In the genomic region with DNA sequence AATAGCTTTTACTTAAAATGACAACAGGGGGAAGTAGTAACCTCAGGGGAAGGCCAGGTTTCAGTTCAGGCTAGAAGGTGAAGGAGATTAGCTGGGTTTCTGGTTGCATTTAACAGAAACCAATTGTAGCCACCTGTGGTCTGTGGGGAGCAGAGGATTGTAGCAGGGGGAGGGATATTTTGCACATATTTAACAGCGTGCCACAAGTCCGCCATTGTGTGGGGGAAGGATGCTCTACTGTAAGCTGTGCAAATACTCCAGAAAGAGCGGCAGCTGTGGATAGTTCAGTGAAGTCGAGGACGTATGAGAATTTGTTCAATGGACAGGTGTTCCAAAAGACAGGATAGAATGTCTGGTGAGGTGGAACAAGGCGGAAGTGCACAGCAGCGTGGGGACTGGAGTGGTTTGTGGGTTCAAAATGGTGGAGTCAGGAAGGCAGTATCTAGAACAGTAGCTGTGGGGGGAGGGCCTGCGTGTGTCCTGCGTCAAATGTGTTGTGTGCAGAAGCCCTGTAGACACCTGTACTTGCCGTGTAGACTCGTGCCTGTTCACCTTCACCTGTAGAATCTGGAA, we compare ENCODE assay signal across 15 mouse cellular contexts. TPM values are rescaled to one million over a fixed set of nuclear protein-coding genes. Genes with fewer than 3 reads are reported as not detected.
DNase-seq lines count a peak whose midpoint lies in the region; ATAC-seq lines count a peak whose summit lies in the region.
"Had no signal": no experiment of that assay in that cellular context is flagged by ENCODE, and none has a peak within 500 bp of the region (broad histone marks: within the 10 kb centered on the region; RNA-seq: fewer than 3 reads in every experiment).

No protein-coding gene starts in this region.

- no peak for DNase-seq in limb, embryonic 10.5 days (ENCODE audit: low spot score)
- peak; percentile 60 to 70 for DNase-seq in spleen, adult 18-20 months
- peak; percentile 63 for DNase-seq in thymus, postnatal 25 days
- DNase-seq in cerebellum, postnatal 25 days = no peak
- DNase-seq: heart, postnatal 36 days; kidney, postnatal 25 days; liver had no signal

- no peaks in the 10 kb centered on the region for H3K9me3 ChIP-seq in limb, embryonic 12.5 days
- no peaks in the 10 kb centered on the region for H3K9me3 ChIP-seq in limb, embryonic 10.5 days (replicated peaks)
- H3K9me3 ChIP-seq: intestine, embryonic 15.5 days; midbrain, embryonic 15.5 days had no signal

- no peaks in the 10 kb centered on the region for H3K36me3 ChIP-seq in limb, embryonic 12.5 days
- no peaks in the 10 kb centered on the region for H3K36me3 ChIP-seq in limb, embryonic 10.5 days
- H3K36me3 ChIP-seq: intestine, embryonic 15.5 days; midbrain, embryonic 15.5 days had no signal

- H3K4me2 ChIP-seq in limb, embryonic 12.5 days = no peak overlapping the region; the same call in 1 of the 2 replicates
- H3K4me2 ChIP-seq: intestine, embryonic 15.5 days; midbrain, embryonic 15.5 days had no signal

- no peak overlapping the region for H3K4me3 ChIP-seq in limb, embryonic 12.5 days (replicated peaks)
- no peak overlapping the region for H3K4me3 ChIP-seq in limb, embryonic 10.5 days
- H3K4me3 ChIP-seq: erythroblast, embryonic 14.5 days; intestine, embryonic 15.5 days; midbrain, embryonic 15.5 days had no signal

- WGBS in limb, embryonic 12.5 days = 66% methylated on average over 11 of the region's 11 CpGs
- 92% methylated on average over 11 of the region's 11 CpGs for WGBS in limb, embryonic 10.5 days

- peak overlapping the region; percentile 41; the same call in 1 of the 2 replicates for H3K27ac ChIP-seq in limb, embryonic 12.5 days
- H3K27ac ChIP-seq in limb, embryonic 10.5 days = no peak overlapping the region
- H3K27ac ChIP-seq: intestine, embryonic 15.5 days; midbrain, embryonic 15.5 days; stomach, postnatal 0 days had no signal

- peaks cover 27% of the 10 kb centered on the region for H3K4me1 ChIP-seq in limb, embryonic 12.5 days (replicated peaks)
- H3K4me1 ChIP-seq in limb, embryonic 10.5 days = peaks cover 18% of the 10 kb centered on the region; the same call in 1 of the 2 replicates

- H3K9ac ChIP-seq in limb, embryonic 12.5 days (replicated peaks) = no peak overlapping the region
- H3K9ac ChIP-seq: intestine, embryonic 15.5 days; midbrain, embryonic 15.5 days had no signal

- 0 out of 2 replicates have a peak, but pooled peaks have one; percentile 42 for ATAC-seq in limb, embryonic 12.5 days (ENCODE audit: insufficient number of reproducible peaks, insufficient read depth, low FRiP score, low TSS enrichment, low read depth)
- peak; percentile 49 to 68 for ATAC-seq in hematopoietic stem cell, adult 5-6 weeks (replicated peaks in 1 of 2; ENCODE audit: insufficient read depth in 1 of 2, low FRiP score in 2 of 2, low TSS enrichment in 1 of 2, low read depth in 1 of 2, poor library complexity in 2 of 2, severe bottlenecking in 2 of 2)
- no peak for ATAC-seq in cerebellum, adult (ENCODE audit: insufficient number of reproducible peaks, low FRiP score, low TSS enrichment)
- no peak for ATAC-seq in erythroblast, adult 5-6 weeks (replicated peaks; ENCODE audit: low FRiP score, poor library complexity, severe bottlenecking)
- ATAC-seq: intestine, embryonic 15.5 days; midbrain, embryonic 15.5 days had no signal

- peaks cover 3% of the 10 kb centered on the region; the same call in 1 of the 2 replicates for H3K27me3 ChIP-seq in limb, embryonic 12.5 days
- H3K27me3 ChIP-seq in limb, embryonic 10.5 days (ENCODE audit: low read depth, poor library complexity, severe bottlenecking) = no peaks in the 10 kb centered on the region
- H3K27me3 ChIP-seq: intestine, embryonic 15.5 days; midbrain, embryonic 15.5 days had no signal

RNA-seq across cellular contexts. Expression of gene Med13, which starts 28.4 kb away (rescaled TPM):
- polyA plus RNA-seq in limb, embryonic 12.5 days (2016; fragmentation: Nextera tagmentation; extraction: Ambion mirVana) = 10.8 and 13.0 TPM in 2 replicates
- polyA plus RNA-seq in limb, embryonic 10.5 days (2016; fragmentation: Nextera tagmentation; extraction: Ambion mirVana) = 6.6 and 8.8 TPM in 2 replicates
- 69.2 and 73.0 TPM in 2 replicates for total RNA-seq in hematopoietic stem cell, adult 5-6 weeks (2017)
- 62.1 and 79.6 TPM in 2 replicates for total RNA-seq in erythroblast, adult 5-6 weeks (2015; ENCODE audit: low replicate concordance)
- total RNA-seq in erythroblast, adult 5-6 weeks (2017; ENCODE audit: low replicate concordance) = 112 and 120 TPM in 2 replicates

Comparison
In these comparisons a context has a peak if more than half of its experiments do, and no peak if none do; other contexts are left out.
1. ATAC-seq: peak in limb, embryonic 12.5 days (single experiment) and hematopoietic stem cell, adult 5-6 weeks (2 of 2); none in cerebellum, adult (single experiment) and erythroblast, adult 5-6 weeks (single experiment).
2. DNase-seq: peak in spleen, adult 18-20 months (2 of 2) and thymus, postnatal 25 days (single experiment); none in limb, embryonic 10.5 days (single experiment) and cerebellum, postnatal 25 days (0 of 2).